Mouse (Mus musculus): ENCODE measurements around the gene Smap1.

DNA sequence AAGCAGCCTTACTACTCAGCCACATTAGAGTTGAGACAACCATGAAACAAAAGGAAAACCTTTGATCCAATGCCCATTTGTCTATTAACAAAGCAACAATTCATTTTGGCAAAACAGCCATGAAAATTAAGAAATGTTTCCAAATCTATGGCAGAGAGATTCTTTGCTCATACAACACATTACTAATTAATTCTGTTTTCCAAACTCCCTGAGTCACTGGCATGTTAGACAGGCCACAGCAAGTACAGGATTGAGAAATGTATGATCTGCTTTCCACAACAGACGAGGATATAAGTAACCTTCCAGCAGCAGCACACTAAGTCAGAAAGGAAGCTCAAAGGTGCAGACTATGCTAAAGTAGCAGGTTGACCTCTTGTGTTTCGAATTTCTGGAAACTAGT lies 9.1 kb downstream of the Smap1 start:
- no peak for TF ChIP-seq EP300 (optimal IDR thresholded peaks at IDR 0.05)
- no peak for TF ChIP-seq CTCF (IDR thresholded peaks at IDR 0.05; ENCODE audit: low read depth)

All from stomach, postnatal 0 days (tissue).